Mouse (Mus musculus) monocyte, adult 2 months (primary cell): ENCODE results near the gene Slc9a2.

ENCODE experiments used
- DNase-seq, 2 experiments: peaks; one replicate each; pipeline ENCODE4 v3.0.0; 2022; ENCODE audit warnings: low spot score in 2 of 2, low read depth in 1 of 2

Gene Slc9a2

DNA sequence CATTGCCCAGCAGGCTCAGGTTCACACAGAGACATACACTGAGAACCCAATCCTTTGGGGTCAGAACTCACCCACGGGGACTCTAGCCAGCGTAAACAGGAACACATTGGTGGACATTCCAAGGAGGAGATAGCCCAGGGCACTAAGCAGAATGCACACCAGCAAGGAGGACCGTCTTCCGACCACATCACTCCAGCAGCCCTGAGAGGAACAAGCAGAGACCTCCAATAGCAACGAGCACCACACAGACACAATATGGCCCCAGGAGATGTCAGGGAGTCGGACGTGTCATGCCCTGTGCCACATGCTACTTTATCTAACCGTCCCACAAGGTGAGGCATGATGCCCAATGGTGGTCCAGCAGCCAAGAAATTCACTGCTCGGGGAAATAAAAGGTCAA, 103.9 kb downstream of the Slc9a2 start:
- no peak for DNase-seq

DNA sequence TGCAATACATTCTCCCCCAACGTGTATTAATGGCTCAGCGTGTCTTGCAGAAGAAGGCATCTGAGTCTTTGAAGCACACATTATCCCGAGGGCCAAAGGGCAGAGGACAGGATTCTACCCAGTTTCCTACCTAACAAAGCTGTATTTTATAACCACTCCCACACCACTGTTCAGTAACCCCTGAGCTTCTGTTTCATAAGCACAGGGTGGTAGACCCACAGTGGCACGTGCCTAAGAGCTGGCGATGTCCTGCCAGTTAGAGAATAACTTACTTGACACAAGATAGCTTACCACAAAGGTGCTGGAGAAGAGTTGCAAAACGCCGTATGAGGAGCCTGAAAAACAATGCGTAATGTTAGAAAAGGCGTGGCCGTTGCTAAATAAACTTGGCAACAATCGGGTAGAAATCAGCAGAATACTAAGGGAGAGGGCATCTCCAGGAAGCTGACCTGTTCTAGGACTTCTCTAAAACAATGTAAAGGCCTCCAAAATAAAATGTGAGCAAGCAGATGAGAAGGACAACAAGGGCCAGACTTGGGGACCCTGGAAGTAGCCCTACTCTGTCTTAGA, 105.6 kb downstream of the Slc9a2 start:
- no peak for DNase-seq

GRCm38 (mm10) chr1:40788956-40789355, 108.6 kb downstream of the Slc9a2 start:
- no peak for DNase-seq

DNA sequence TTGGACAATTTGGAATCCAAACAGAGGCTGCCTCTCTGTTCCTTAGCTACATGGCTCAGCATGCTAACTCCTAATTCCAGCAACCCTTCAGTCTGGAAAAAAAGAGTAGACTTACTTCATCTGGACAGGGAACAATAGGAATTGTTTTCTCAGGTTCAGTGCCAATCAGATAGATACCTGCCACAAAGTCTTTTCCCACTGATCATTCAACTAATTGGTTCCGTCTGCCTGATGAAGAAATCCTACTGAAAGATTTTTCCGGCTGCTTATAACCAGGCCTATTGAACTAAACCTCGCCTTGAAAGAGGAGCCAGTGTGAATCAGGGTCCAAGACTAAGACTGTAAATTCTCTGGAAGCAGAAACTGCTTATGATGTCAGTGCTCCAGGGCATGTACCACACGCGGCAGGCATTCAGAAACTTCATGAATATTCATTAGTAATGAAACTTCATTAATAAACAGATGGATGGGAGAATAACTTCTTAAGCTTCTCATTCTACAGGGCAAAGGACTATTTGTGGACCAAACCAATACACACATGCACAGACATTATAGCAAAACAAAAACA, 109.4 kb downstream of the Slc9a2 start:
- DNase-seq = no peak

DNA sequence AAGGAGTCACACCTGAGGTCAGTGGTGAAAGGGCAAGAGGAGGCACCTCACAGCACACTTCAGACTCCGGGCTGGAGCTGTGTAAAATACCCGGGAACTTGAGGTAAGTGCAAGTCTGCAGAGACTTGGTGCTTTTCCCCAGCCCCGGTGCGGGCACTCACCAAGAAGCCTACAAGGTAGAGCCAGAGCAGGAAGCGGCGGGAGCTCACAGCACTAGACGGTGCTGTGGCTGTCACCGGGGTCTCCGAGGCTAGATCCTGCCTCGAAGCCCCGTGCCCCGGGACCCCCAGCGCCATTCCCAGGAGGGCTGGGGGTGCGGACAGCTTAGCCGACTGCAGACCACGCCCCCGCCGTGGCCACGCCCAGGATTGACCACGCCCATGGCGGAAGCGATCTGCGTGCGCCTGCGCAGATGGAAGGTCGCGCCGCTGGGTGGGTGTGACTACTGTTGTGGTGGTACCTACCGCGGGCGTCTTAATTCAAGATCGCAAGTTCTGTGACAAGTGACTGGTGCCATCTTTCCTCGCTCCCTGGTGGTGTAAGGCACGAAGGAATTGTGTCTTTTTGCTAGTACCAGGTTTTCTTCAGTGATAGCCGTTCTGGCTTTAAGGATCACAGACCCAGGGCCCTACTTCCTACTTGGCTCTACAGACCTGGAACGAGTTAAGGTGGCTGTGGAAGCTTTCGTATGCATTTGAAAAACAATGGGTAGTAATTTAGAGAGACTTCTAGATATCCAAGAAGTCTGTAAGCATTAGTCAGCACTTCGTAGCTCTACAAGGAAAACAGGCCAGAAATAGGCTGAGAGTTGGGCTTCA, 110.2 kb downstream of the Slc9a2 start, which contains the start of gene Mfsd9:
Mfsd9 (minus strand) TSS at position 364 of the 818 bp plus-strand sequence.
- peak; percentile 60 to 87 for DNase-seq

DNA sequence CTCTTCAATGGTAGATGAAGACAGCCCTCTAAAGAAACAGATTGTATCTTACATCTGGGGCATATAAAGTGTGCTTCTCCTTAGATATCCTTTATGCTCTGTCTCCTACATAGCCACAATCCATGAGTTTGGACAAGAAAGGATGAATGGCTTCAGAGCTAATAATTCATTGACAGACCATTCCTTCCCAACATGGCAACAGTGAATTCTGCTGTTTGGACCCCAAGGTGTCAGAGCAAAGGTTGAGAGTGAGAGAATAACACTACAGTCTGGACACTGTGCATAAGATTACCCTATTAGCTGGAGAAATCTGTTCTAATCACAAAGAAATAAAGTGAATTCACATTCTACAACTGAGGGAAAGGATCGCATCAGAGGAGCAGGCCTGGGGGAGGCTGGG, 115.1 kb downstream of the Slc9a2 start:
- DNase-seq = no peak

GRCm38 (mm10) chr1:40797348-40797747, 117.0 kb downstream of the Slc9a2 start:
- DNase-seq = peak in 1 of 2 experiments; percentile 18

DNA sequence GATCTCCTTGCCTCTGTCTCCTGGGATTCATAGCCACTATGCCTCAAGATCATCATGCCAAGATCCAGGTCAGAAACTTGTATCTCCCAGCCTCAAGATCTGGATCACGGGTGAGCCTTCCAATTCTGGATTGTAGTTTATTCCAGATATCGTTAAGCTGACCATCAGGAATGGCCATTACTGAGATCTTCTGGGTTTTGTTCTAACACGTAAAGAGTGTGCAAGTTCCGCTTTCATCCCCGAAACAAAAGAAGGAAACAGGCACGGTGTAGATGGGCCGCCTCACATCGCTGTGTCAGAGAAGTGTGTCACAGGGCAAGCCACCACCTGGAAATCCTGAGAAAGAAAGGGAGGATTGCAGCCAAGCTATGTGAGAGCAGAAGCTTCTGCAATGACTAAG, 118.7 kb downstream of the Slc9a2 start:
- DNase-seq = no peak

DNA sequence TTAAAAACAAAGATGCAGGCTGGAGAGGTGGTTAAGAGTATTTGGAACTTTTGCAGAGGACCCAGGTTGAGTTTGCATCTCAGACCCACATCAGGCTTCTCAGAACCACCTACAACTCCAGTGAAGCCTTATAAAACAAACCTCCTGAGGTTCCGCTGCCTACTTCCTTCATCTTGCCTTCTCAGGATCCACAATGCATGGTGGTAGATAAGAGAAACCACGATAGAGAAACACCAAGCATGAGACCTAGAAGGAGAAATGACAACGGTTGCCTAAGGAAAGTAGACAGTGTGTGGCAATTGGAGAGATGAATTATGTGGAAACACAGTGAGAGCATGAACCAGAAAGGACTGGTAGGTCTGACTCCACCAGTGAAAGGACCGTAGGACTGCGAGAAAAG, 120.5 kb downstream of the Slc9a2 start:
- no peak for DNase-seq

GRCm38 (mm10) chr1:40802759-40803158, 122.4 kb downstream of the Slc9a2 start:
- DNase-seq = no peak

GRCm38 (mm10) chr1:40804118-40804517, 123.7 kb downstream of the Slc9a2 start:
- DNase-seq = no peak

DNA sequence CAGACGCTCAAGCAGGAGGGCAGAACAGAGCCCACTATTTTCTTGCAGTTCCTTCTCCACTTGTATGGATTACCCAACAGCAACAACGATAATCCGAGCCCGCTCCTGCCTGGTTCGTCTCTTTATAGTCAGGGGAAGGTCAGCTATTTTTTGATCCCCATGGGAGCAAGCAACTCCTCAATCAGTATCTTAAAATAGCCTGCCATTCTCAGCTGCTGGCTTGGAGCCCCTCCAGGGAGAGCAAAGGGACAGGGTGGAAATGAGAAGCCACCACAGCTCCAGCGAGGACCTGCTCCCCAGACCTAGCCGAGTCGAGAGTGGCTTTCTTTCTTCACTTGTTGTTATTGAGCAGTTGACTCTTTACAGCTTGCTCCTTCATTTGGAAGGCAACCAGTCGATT, 125.0 kb downstream of the Slc9a2 start, which contains the start of gene Tmem182:
Tmem182 (plus strand) TSS at position 251 of the 400 bp plus-strand sequence.
- no peak for DNase-seq

- DNase-seq = no peak
These were observed 125.5 kb downstream of the Slc9a2 start for GRCm38 (mm10) chr1:40805891-40806290.

DNA sequence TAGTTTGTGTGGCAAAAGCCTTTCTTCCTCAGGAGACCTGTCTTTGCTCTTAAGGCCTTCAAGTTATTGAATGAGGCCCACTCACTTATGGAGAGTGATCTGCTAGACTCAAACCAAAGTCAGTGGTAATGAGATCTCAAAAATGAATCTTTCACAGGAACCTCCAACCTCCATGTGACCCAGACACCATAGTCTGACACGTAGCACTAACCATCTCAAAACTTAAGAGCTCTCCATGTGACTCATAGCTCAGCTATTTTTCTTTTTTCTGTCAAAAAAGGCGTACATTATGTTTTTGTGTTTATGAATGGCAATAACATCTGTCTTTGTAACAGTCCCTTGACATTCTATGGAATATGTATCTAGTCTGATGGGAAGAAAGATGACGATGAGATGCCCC, 128.3 kb downstream of the Slc9a2 start:
- no peak for DNase-seq

DNA sequence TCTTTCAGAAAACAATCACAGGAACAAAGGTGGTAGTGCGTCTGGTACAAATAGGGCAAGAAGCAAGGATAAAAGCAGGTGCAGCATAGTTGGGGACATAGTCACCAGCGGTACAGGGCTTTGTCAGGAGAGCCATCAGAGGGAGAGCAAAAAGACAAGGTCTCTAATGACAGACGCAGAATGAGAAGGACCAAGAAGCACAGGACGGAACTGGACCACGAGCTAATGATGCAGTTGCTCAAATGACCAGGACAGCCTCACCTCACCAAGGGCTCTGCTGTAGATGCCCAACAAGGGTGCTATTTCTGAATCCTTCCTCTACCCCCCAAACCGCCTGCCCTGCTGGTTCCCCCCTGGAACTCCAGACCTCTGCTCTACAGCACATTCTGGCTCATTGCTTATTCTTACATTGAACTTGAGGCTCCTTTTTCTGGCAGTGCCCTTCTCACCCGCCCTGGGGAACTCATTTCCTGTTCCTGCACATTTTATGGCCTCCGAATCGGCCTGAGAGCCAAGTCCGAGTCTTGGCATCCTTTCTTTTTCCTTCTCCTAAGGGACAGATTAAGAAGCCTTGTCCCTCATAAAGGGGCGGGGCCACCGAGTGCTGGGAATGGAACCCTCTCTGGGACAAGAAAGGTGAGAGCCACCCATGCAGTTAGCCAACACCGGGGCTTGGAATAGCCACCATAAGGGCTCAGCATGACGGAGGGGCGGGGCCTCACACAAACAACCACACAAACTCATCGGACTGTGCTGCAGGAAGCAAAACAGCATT, 134.9 kb downstream of the Slc9a2 start:
- no peak for DNase-seq
